Mouse (Mus musculus) midbrain, embryonic 15.5 days (tissue): ENCODE results near the gene 2210407C18Rik. TPM values are rescaled to one million over a fixed set of nuclear protein-coding genes. Genes with fewer than 3 reads are reported as not detected.

Experiments
- ATAC-seq: fragments of 200-750 bp; cut with Nextera tagmentation; replicated peaks from 2 replicates; pipeline ENCODE4 v1.8.0; 2017; ENCODE audit warnings: moderate TSS enrichment
- H3K27ac ChIP-seq: fragments of 300-500 bp; sonication (generic); 2 replicates; pipeline ENCODE4 v1.5.1; 2015; ENCODE audit warnings: mild to moderate bottlenecking, inconsistent platforms
- H3K27me3 ChIP-seq: fragments of 300-500 bp; sonication (generic); replicated peaks from 2 replicates; pipeline ENCODE4 v1.6.1; 2015; ENCODE audit warnings: inconsistent platforms
- H3K36me3 ChIP-seq: fragments of 300-500 bp; sonication (generic); replicated peaks from 2 replicates; pipeline ENCODE4 v1.6.1; 2015; ENCODE audit warnings: inconsistent platforms
- H3K4me1 ChIP-seq: fragments of 300-500 bp; sonication (generic); 2 replicates; pipeline ENCODE4 v1.6.1; 2015; ENCODE audit warnings: inconsistent platforms
- H3K4me2 ChIP-seq: fragments of 300-500 bp; sonication (generic); 2 replicates; pipeline ENCODE4 v1.6.1; 2015; ENCODE audit warnings: inconsistent platforms, mild to moderate bottlenecking, moderate library complexity
- H3K4me3 ChIP-seq: fragments of 300-500 bp; sonication (generic); 2 replicates; pipeline ENCODE4 v1.5.1; 2015; ENCODE audit warnings: mild to moderate bottlenecking, inconsistent platforms
- H3K9ac ChIP-seq: fragments of 300-500 bp; sonication (generic); 2 replicates; pipeline ENCODE4 v1.6.1; 2015; ENCODE audit warnings: mild to moderate bottlenecking, inconsistent platforms
- H3K9me3 ChIP-seq: fragments of 300-500 bp; sonication (generic); 2 replicates; pipeline ENCODE4 v1.6.1; 2016; ENCODE audit warnings: inconsistent platforms
- WGBS: fragments of 180-500 bp; shearing (Covaris S2); methylation state at CpG from one replicate; pipeline ENCODE4 v1.1.7; 2015; ENCODE audit warnings: mixed read lengths; 5-methylcytosine and 5-hydroxymethylcytosine counted together
- polyA plus RNA-seq: library from polyadenylated mRNA; unstranded; fragments of >200 nt; fragmentation: Nextera tagmentation; extraction: Ambion mirVana; gene quantifications from 2 replicates; pipeline ENCODE4 v1.2.1, GENCODE M21; 2015

The 2210407C18Rik gene
- not detected in 2 replicates for polyA plus RNA-seq

- H3K9ac ChIP-seq: no peak within 1 kb of the TSS
- ATAC-seq: no peak
- no peak within 1 kb of the TSS for H3K4me2 ChIP-seq
- H3K9me3 ChIP-seq: no peaks in the 10 kb centered on the region
- H3K4me3 ChIP-seq: no peak within 1 kb of the TSS
- 93% methylated on average over 4 of the region's 4 CpGs for WGBS
- no peaks in the 10 kb centered on the region for H3K36me3 ChIP-seq
- H3K27ac ChIP-seq: no peak within 1 kb of the TSS
- H3K27me3 ChIP-seq: no peaks in the 10 kb centered on the region
- no peaks in the 10 kb centered on the region for H3K4me1 ChIP-seq
These were observed at the start of gene 2210407C18Rik for GRCm38 (mm10) chr11:58615975-58616374. TSS of gene 2210407C18Rik (minus strand) at chr11:58616075.

GRCm38 (mm10) chr11:58658596-58658995 is 42.7 kb upstream of the 2210407C18Rik start, which contains the start of gene Olfr322:
TSS of gene Olfr322 (plus strand) at chr11:58658782.
- no peak within 1 kb of the TSS for H3K27ac ChIP-seq
- WGBS: 94% methylated on average over 4 of the region's 4 CpGs
- no peak within 1 kb of the TSS for H3K9ac ChIP-seq
- no peak for ATAC-seq
- no peaks in the 10 kb centered on the region for H3K27me3 ChIP-seq
- no peaks in the 10 kb centered on the region for H3K9me3 ChIP-seq
- H3K4me2 ChIP-seq: no peak within 1 kb of the TSS
- no peaks in the 10 kb centered on the region for H3K4me1 ChIP-seq
- no peak within 1 kb of the TSS for H3K4me3 ChIP-seq
- no peaks in the 10 kb centered on the region for H3K36me3 ChIP-seq

- Histone ChIP-seq H3K9me3 (no peaks in the 10 kb centered on the region), H3K9ac (no peak overlapping the region), H3K27me3 (no peaks in the 10 kb centered on the region), H3K4me1 (no peaks in the 10 kb centered on the region), H3K4me3 (no peak overlapping the region), H3K4me2 (no peak overlapping the region), H3K36me3 (no peaks in the 10 kb centered on the region), H3K27ac (no peak overlapping the region)
- WGBS: 93% methylated on average over 3 of the region's 3 CpGs
- ATAC-seq: no peak
These were observed 39.3 kb upstream of the 2210407C18Rik start for GRCm38 (mm10) chr11:58655151-58655550.

- Histone ChIP-seq H3K27ac (no peak overlapping the region), H3K9me3 (no peaks in the 10 kb centered on the region), H3K27me3 (peaks cover 12% of the 10 kb centered on the region; the same call in 1 of the 2 replicates), H3K4me1 (peaks cover 10% of the 10 kb centered on the region), H3K36me3 (no peaks in the 10 kb centered on the region), H3K9ac (no peak overlapping the region), H3K4me2 (no peak overlapping the region), H3K4me3 (no peak overlapping the region)
- no peak for ATAC-seq
- WGBS: 35% methylated on average over 6 of the region's 6 CpGs
These were observed 27.5 kb upstream of the 2210407C18Rik start for GRCm38 (mm10) chr11:58643350-58643749.

- no peak overlapping the region for H3K4me2 ChIP-seq
- no peaks in the 10 kb centered on the region for H3K36me3 ChIP-seq
- H3K9ac ChIP-seq: no peak overlapping the region
- 83% methylated on average over 13 of the region's 13 CpGs for WGBS
- H3K27ac ChIP-seq: no peak overlapping the region
- peaks cover 10% of the 10 kb centered on the region for H3K4me1 ChIP-seq
- no peak for ATAC-seq
- peaks cover 12% of the 10 kb centered on the region; the same call in 1 of the 2 replicates for H3K27me3 ChIP-seq
- H3K4me3 ChIP-seq: no peak overlapping the region
- no peaks in the 10 kb centered on the region for H3K9me3 ChIP-seq
These were observed 25.9 kb upstream of the 2210407C18Rik start for GRCm38 (mm10) chr11:58641638-58642358.

GRCm38 (mm10) chr11:58641057-58641456 is 25.2 kb upstream of the 2210407C18Rik start:
- no peaks in the 10 kb centered on the region for H3K36me3 ChIP-seq
- no peaks in the 10 kb centered on the region for H3K9me3 ChIP-seq
- H3K4me2 ChIP-seq: peak overlapping the region; percentile 99
- H3K4me1 ChIP-seq: peaks cover 10% of the 10 kb centered on the region
- peak overlapping the region; percentile 50; the same call in 1 of the 2 replicates for H3K9ac ChIP-seq
- no peak overlapping the region for H3K27ac ChIP-seq
- WGBS: 24% methylated on average over 14 of the region's 14 CpGs
- H3K4me3 ChIP-seq: peak overlapping the region; percentile 47
- peaks cover 12% of the 10 kb centered on the region; the same call in 1 of the 2 replicates for H3K27me3 ChIP-seq
- ATAC-seq: no peak

- WGBS: 2% methylated on average over 34 of the region's 34 CpGs
- peak within 1 kb of the TSS; percentile 99 for H3K4me2 ChIP-seq
- peaks cover 10% of the 10 kb centered on the region for H3K4me1 ChIP-seq
- H3K9me3 ChIP-seq: no peaks in the 10 kb centered on the region
- peaks cover 12% of the 10 kb centered on the region; the same call in 1 of the 2 replicates for H3K27me3 ChIP-seq
- H3K36me3 ChIP-seq: no peaks in the 10 kb centered on the region
- ATAC-seq: 0 out of 2 replicates have a peak, but pooled peaks have one; percentile 30
- H3K9ac ChIP-seq: peak within 1 kb of the TSS; percentile 50
- peak within 1 kb of the TSS; percentile 47 for H3K4me3 ChIP-seq
- no peak within 1 kb of the TSS for H3K27ac ChIP-seq
These were observed 24.5 kb upstream of the 2210407C18Rik start, which contains the start of gene Trim58 for GRCm38 (mm10) chr11:58640272-58640867. TSS of gene Trim58 (plus strand) at chr11:58640465.

- Histone ChIP-seq H3K4me3 (no peak overlapping the region), H3K4me1 (peaks cover 10% of the 10 kb centered on the region), H3K4me2 (no peak overlapping the region), H3K9ac (no peak overlapping the region), H3K27ac (no peak overlapping the region), H3K36me3 (no peaks in the 10 kb centered on the region), H3K9me3 (no peaks in the 10 kb centered on the region), H3K27me3 (peaks cover 12% of the 10 kb centered on the region; the same call in 1 of the 2 replicates)
- WGBS: 66% methylated on average over 7 of the region's 7 CpGs
- no peak for ATAC-seq
These were observed 22.4 kb upstream of the 2210407C18Rik start for GRCm38 (mm10) chr11:58638176-58638701.

- Histone ChIP-seq H3K4me2 (no peak overlapping the region), H3K9ac (no peak overlapping the region), H3K9me3 (no peaks in the 10 kb centered on the region), H3K4me3 (no peak overlapping the region), H3K27me3 (peaks cover 5% of the 10 kb centered on the region; the same call in 1 of the 2 replicates), H3K36me3 (no peaks in the 10 kb centered on the region), H3K27ac (no peak overlapping the region), H3K4me1 (peaks cover 10% of the 10 kb centered on the region)
- ATAC-seq: no peak
- 29% methylated on average over 4 of the region's 4 CpGs for WGBS
These were observed 20.6 kb upstream of the 2210407C18Rik start for GRCm38 (mm10) chr11:58636376-58636977.

- H3K9ac ChIP-seq: no peak overlapping the region
- 64% methylated on average over 4 of the region's 4 CpGs for WGBS
These were observed 19.0 kb upstream of the 2210407C18Rik start for GRCm38 (mm10) chr11:58634878-58635277.

GRCm38 (mm10) chr11:58630401-58630800 is 14.5 kb upstream of the 2210407C18Rik start, which contains the start of gene Olfr323:
TSS of gene Olfr323 (minus strand) at chr11:58630501.
- ATAC-seq: no peak

More at GRCm38 (mm10) chr11:58634878-58635277, 19.0 kb upstream of the 2210407C18Rik start:
- Histone ChIP-seq H3K27me3 (no peaks in the 10 kb centered on the region), H3K4me3 (no peak overlapping the region), H3K9me3 (no peaks in the 10 kb centered on the region), H3K4me1 (no peaks in the 10 kb centered on the region), H3K27ac (no peak overlapping the region), H3K4me2 (no peak overlapping the region), H3K36me3 (no peaks in the 10 kb centered on the region)
- ATAC-seq: no peak

GRCm38 (mm10) chr11:58626146-58626545 is 10.3 kb upstream of the 2210407C18Rik start:
- H3K27ac ChIP-seq: no peak overlapping the region
- WGBS: 53% methylated on average over 4 of the region's 4 CpGs
- H3K9ac ChIP-seq: no peak overlapping the region
- ATAC-seq: no peak
- no peaks in the 10 kb centered on the region for H3K9me3 ChIP-seq
- no peaks in the 10 kb centered on the region for H3K27me3 ChIP-seq
- no peak overlapping the region for H3K4me3 ChIP-seq
- no peaks in the 10 kb centered on the region for H3K4me1 ChIP-seq
- no peaks in the 10 kb centered on the region for H3K36me3 ChIP-seq
- H3K4me2 ChIP-seq: no peak overlapping the region

More at GRCm38 (mm10) chr11:58630401-58630800, 14.5 kb upstream of the 2210407C18Rik start, which contains the start of gene Olfr323:
- Histone ChIP-seq H3K4me3 (no peak within 1 kb of the TSS), H3K9me3 (no peaks in the 10 kb centered on the region), H3K9ac (no peak within 1 kb of the TSS), H3K4me1 (no peaks in the 10 kb centered on the region), H3K27me3 (no peaks in the 10 kb centered on the region), H3K4me2 (no peak within 1 kb of the TSS), H3K27ac (no peak within 1 kb of the TSS), H3K36me3 (no peaks in the 10 kb centered on the region)
- 73% methylated on average over 5 of the region's 5 CpGs for WGBS
